Mouse (Mus musculus) midbrain, embryonic 16.5 days (tissue): ENCODE measurements around the gene Herc4. TPM values are rescaled to one million over a fixed set of nuclear protein-coding genes. Genes with fewer than 3 reads are reported as not detected.

ENCODE experiments used
- ATAC-seq: fragments of 200-750 bp; cut with Nextera tagmentation; 2 replicates; pipeline ENCODE4 v1.8.0; 2017; ENCODE audit warnings: moderate TSS enrichment
- H3K27ac ChIP-seq: fragments of 300-500 bp; sonication (generic); 2 replicates; pipeline ENCODE4 v1.5.1; 2014; ENCODE audit warnings: mild to moderate bottlenecking, low read length, mixed read lengths
- H3K27me3 ChIP-seq: fragments of 300-500 bp; sonication (generic); 2 replicates; pipeline ENCODE4 v1.6.1; 2014; ENCODE audit warnings: low read depth, low read length, mixed read lengths; ENCODE audit not compliant: control insufficient read depth, insufficient read depth
- H3K36me3 ChIP-seq: fragments of 300-500 bp; sonication (generic); 2 replicates; pipeline ENCODE4 v1.6.1; 2014; ENCODE audit warnings: mild to moderate bottlenecking, low read length, moderate library complexity, mixed read lengths; ENCODE audit not compliant: control insufficient read depth, insufficient read depth
- H3K4me1 ChIP-seq: fragments of 300-500 bp; sonication (generic); 2 replicates; pipeline ENCODE4 v1.6.1; 2014; ENCODE audit warnings: mild to moderate bottlenecking, low read length, mixed read lengths; ENCODE audit not compliant: control insufficient read depth, insufficient read depth
- H3K4me2 ChIP-seq: fragments of 300-500 bp; sonication (generic); 2 replicates; pipeline ENCODE4 v1.6.1; 2014; ENCODE audit warnings: mild to moderate bottlenecking, low read length, mixed read lengths
- H3K4me3 ChIP-seq: fragments of 300-500 bp; sonication (generic); 2 replicates; pipeline ENCODE4 v1.5.1; 2014; ENCODE audit warnings: low read depth, mild to moderate bottlenecking, low read length, moderate library complexity, mixed read lengths
- H3K9ac ChIP-seq: fragments of 300-500 bp; sonication (generic); 2 replicates; pipeline ENCODE4 v1.6.1; 2014; ENCODE audit warnings: low read depth, low read length, mixed read lengths
- H3K9me3 ChIP-seq: fragments of 300-500 bp; sonication (generic); replicated peaks from 2 replicates; pipeline ENCODE4 v1.6.1; 2014; ENCODE audit warnings: mild to moderate bottlenecking, low read length, mixed read lengths; ENCODE audit not compliant: control insufficient read depth, poor library complexity, severe bottlenecking
- WGBS: fragments of 180-500 bp; shearing (Covaris S2); extraction: QIAGEN DNeasy Blood & Tissue Kit; methylation state at CpG from one replicate; pipeline ENCODE4 v1.1.7; 2014; 5-methylcytosine and 5-hydroxymethylcytosine counted together
- polyA plus RNA-seq: library from polyadenylated mRNA; unstranded; fragments of >200 nt; fragmentation: Nextera tagmentation; extraction: Ambion mirVana; gene quantifications from 2 replicates; pipeline ENCODE4 v1.2.1, GENCODE M21; 2015

Herc4 gene
- polyA plus RNA-seq, 1 experiment from 2014 or later = 26.4 TPM

DNA sequence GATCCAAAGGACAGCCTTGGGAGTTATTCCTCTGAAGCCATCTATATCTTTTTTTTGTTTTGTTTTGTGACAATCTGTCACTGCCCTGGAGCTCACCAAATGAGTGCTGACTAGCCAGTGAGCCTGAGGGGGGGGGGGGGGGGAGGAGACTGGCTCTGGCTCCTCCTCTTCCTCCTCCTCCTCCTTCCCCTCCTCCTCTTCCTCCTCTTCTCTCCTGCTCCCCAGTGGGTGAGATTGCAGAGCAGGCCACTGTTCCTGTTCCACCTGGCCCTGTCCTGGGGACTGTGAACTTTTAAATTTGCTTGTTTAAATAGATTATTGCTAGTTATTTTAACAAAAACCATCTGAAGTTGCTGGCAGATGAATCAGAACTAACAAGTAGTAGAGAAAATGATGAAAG, 28.8 kb downstream of the Herc4 start:
- ATAC-seq = no peak
- H3K36me3 ChIP-seq = peaks cover 15% of the 10 kb centered on the region
- no peak overlapping the region for H3K9ac ChIP-seq
- H3K4me2 ChIP-seq = no peak overlapping the region
- no peaks in the 10 kb centered on the region for H3K9me3 ChIP-seq
- no peaks in the 10 kb centered on the region for H3K4me1 ChIP-seq
- H3K4me3 ChIP-seq = no peak overlapping the region
- no peak overlapping the region for H3K27ac ChIP-seq
- no peaks in the 10 kb centered on the region for H3K27me3 ChIP-seq

DNA sequence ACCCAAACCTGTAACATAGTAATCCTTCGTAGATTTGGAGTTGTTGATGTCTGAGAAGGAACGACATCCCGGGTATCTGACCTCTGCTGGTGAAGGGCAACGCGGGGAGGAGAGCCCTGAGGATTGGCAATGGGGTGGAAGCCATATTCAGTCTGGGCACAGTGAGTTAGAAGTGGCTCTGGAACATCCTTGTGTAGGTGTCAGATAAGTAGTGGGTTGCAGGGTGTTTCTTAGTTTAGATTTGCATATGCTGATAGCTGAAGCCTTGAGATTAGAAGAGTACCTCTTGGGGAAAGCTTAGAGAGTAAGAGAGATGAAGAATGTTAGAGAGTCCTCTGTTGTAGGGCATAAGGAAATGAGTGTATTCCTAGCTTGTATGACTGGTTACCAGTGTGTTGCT, 29.3 kb downstream of the Herc4 start:
- no peak for ATAC-seq
- Histone ChIP-seq H3K36me3 (peaks cover 15% of the 10 kb centered on the region), H3K9ac (no peak overlapping the region), H3K4me2 (no peak overlapping the region), H3K4me1 (no peaks in the 10 kb centered on the region), H3K9me3 (no peaks in the 10 kb centered on the region), H3K27ac (no peak overlapping the region), H3K4me3 (no peak overlapping the region), H3K27me3 (no peaks in the 10 kb centered on the region)
- 97% methylated on average over 5 of the region's 5 CpGs for WGBS

DNA sequence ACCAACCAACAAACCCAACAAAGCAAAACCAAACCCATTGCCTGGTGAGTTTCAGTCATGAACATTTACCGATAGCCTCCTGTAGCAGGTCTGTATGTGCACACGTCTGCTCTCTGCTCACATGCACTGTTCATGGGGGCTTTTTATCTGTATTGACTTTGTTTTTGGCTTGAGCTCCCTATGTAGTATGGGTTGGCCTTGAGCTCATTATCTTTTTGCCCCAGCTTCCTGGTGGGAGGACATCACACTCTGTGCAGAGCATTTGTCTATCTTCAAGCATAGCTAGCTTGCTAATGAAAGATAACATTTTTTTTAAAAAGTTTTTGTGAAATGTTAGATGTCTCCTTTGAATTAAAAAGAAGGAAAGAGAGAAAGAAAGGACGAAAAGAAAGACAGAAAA, 33.4 kb downstream of the Herc4 start:
- no peak overlapping the region for H3K27ac ChIP-seq
- peaks cover 20% of the 10 kb centered on the region for H3K36me3 ChIP-seq
- no peaks in the 10 kb centered on the region for H3K9me3 ChIP-seq
- no peaks in the 10 kb centered on the region for H3K27me3 ChIP-seq
- WGBS = 94% methylated on average over 3 of the region's 3 CpGs
- H3K4me2 ChIP-seq = no peak overlapping the region
- H3K9ac ChIP-seq = no peak overlapping the region
- no peak for ATAC-seq
- H3K4me1 ChIP-seq = no peaks in the 10 kb centered on the region
- no peak overlapping the region for H3K4me3 ChIP-seq

DNA sequence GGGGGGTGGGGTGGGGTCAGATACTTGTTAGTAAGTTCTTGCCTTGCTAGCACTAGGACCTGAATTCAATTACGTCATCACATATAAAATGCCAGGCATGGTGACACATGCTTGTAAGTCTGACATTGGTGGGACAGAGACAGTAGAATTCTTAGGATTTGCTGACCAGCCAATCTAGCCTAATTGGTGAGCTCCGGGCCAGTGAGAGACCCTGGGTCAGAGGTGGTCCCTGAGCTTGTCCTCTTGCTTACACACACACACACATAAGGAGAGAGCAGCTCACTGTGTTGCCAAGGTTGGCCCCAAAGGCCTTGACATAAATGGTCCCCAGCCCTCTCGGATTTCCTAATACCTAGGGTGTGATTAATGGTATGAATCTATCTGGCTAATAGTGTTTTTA, 36.2 kb downstream of the Herc4 start:
- Histone ChIP-seq H3K4me1 (no peaks in the 10 kb centered on the region), H3K27me3 (no peaks in the 10 kb centered on the region), H3K9ac (no peak overlapping the region), H3K36me3 (peaks cover 22% of the 10 kb centered on the region), H3K4me3 (no peak overlapping the region), H3K27ac (no peak overlapping the region), H3K9me3 (no peaks in the 10 kb centered on the region), H3K4me2 (no peak overlapping the region)
- 91% methylated on average over 3 of the region's 3 CpGs for WGBS
- no peak for ATAC-seq

DNA sequence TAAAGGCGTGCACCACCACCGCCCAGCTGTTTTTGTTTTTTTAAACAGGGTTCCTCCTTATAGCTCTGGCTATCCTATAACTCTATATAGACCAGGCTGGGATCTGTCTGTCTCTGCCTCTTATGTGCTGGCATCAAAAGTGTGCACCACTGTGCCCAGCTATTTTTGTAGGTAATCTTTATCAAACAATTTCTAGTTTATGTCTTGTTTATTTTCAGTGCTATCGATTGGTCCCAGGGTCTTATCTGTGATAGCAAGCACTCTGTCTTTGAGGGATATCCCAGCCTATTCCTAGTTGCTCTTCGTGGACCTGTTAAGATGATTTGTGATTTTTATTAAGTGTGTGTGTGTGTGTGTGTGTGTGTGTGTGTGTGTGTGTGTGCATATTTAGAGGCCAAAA, 38.8 kb downstream of the Herc4 start:
- peaks cover 24% of the 10 kb centered on the region for H3K36me3 ChIP-seq
- 92% methylated on average over 4 of the region's 4 CpGs for WGBS
- no peak for ATAC-seq

DNA sequence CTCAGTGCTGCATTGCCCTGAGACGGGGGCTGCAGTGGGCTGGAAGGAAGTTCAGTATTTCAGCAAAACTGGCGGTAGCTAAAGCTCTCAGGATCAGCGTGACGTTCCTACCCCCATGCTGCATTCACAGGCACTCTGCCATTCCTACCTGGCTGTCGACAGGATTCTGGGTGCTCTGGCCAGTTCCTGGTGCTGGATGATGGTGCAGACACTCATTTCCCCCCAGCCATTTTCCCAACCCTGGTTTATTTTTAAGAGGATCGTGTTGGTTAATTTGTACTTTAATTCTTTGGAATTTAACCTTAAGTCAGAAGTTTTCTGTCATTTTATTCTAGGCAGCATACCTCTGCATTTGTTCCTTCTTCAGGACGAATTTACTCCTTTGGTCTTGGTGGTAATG, 39.2 kb downstream of the Herc4 start:
- H3K36me3 ChIP-seq = peaks cover 28% of the 10 kb centered on the region
- no peak overlapping the region for H3K9ac ChIP-seq
- H3K27me3 ChIP-seq = no peaks in the 10 kb centered on the region
- 93% methylated on average over 7 of the region's 7 CpGs for WGBS
- H3K9me3 ChIP-seq = no peaks in the 10 kb centered on the region
- H3K4me1 ChIP-seq = no peaks in the 10 kb centered on the region
- no peak overlapping the region for H3K27ac ChIP-seq
- no peak overlapping the region for H3K4me3 ChIP-seq
- ATAC-seq = no peak
- no peak overlapping the region for H3K4me2 ChIP-seq

More for the DNA sequence above, 38.8 kb downstream of the Herc4 start:
- no peak overlapping the region for H3K27ac ChIP-seq
- no peaks in the 10 kb centered on the region for H3K9me3 ChIP-seq
- no peaks in the 10 kb centered on the region for H3K27me3 ChIP-seq
- no peak overlapping the region for H3K9ac ChIP-seq
- H3K4me3 ChIP-seq = no peak overlapping the region
- no peaks in the 10 kb centered on the region for H3K4me1 ChIP-seq
- H3K4me2 ChIP-seq = no peak overlapping the region

DNA sequence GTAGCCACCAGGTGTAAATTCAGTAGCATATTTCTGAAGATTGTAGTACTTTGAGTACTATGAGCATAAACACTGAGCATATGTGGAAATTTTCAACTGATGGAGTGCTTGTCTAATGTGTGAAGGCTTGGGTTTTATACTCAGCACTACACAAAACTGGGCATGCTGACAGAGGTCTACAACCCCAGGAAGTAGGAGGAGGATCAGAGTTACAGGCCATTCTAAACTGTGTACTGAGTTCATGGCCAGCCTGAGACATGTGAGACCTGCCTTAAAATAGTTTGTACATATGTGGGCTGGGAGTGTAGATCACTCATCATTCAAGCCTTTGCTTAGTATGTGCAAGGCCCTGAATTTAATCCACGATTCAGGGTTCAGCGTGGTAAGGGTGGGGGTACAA, 58.7 kb downstream of the Herc4 start:
- Histone ChIP-seq H3K9me3 (no peaks in the 10 kb centered on the region), H3K36me3 (peaks cover 9% of the 10 kb centered on the region), H3K4me1 (no peaks in the 10 kb centered on the region), H3K9ac (no peak overlapping the region), H3K4me2 (no peak overlapping the region), H3K27me3 (no peaks in the 10 kb centered on the region), H3K27ac (no peak overlapping the region), H3K4me3 (no peak overlapping the region)
- 97% methylated on average over 2 of the region's 2 CpGs for WGBS
- no peak for ATAC-seq

DNA sequence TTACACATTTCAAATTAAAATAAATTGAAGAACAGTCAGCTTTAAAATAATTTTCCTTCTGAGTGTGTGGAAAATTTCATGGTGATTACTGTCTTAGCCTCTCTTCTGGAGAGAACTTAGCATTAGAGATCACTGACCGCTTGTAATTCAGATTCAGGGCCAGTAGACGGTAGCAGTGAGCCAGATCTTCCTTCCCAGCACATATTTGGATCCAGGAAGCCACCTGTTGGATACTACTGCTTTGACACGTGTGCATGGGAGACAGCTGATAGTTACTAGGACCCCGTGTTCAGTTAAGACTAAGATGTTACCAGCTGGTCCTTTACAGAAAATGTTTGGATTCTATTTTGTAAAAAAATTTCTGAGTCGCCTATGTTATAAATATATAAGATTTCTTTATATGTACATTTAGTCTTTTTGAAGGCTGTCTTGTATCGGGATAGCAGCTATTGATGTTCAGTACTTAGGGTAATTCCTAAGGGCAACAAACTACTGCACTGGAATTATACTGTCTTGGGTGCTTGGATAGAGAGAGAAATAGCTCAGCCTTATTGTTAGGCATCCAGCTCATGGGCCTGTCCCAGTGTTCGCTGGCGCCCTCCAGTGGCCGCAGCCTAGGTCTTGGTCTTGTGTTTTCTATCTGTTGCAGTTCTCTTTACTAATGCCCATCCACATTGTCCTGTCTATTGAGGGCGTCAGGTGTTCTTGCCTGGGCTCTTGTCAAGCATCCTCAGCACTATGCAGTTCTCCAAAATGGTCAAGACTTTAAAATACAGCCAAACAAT, 65.2 kb downstream of the Herc4 start:
- ATAC-seq = peak; percentile 67; the same call in 1 of the 2 replicates
- no peaks in the 10 kb centered on the region for H3K9me3 ChIP-seq
- H3K9ac ChIP-seq = no peak overlapping the region
- peaks cover 21% of the 10 kb centered on the region for H3K36me3 ChIP-seq
- H3K4me1 ChIP-seq = no peaks in the 10 kb centered on the region
- no peak overlapping the region for H3K4me2 ChIP-seq
- H3K27me3 ChIP-seq = no peaks in the 10 kb centered on the region
- no peak overlapping the region for H3K4me3 ChIP-seq
- H3K27ac ChIP-seq = no peak overlapping the region
- 44% methylated on average over 10 of the region's 10 CpGs for WGBS

DNA sequence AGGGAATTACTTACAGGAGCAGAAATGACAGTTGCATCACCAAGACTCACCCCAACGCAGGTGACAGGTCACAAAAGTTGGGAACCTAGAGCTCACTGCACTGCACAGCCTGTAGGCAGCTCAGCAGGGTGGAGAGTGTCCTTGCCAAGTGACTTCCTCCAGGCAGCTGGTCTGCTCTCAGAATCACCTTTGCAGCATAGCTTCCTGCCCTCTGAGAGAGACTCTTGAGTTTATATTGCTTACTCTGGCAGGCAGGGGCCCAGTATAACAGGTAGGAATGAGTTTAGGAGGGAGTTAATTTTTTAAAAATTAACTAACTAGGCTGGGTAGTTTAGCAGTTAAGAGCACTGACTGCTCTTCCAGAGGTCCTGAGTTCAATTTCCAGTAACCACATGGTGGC, 70.1 kb downstream of the Herc4 start:
- Histone ChIP-seq H3K4me1 (no peaks in the 10 kb centered on the region), H3K4me2 (no peak overlapping the region), H3K9ac (no peak overlapping the region), H3K9me3 (no peaks in the 10 kb centered on the region), H3K36me3 (peaks cover 21% of the 10 kb centered on the region), H3K4me3 (no peak overlapping the region), H3K27me3 (no peaks in the 10 kb centered on the region), H3K27ac (no peak overlapping the region)
- WGBS = 83% methylated on average over 1 of the region's 1 CpGs
- no peak for ATAC-seq
